Mouse (Mus musculus): ENCODE data around the gene Enoph1.

- TF ChIP-seq POLR2A (IDR thresholded peaks at IDR 0.05; ENCODE audit: insufficient read length, low read depth) (no peak), MYOD1 (IDR thresholded peaks at IDR 0.05; ENCODE audit: control insufficient read depth in 1 of 3, insufficient read length in 2 of 3, low read depth in 2 of 3) (no peak)
Measured at GRCm38 (mm10) chr5:100032646-100033045, 7.1 kb upstream of the Enoph1 start.
